Mouse (Mus musculus): Measurements from ENCODE around the gene Smim1. TPM values are rescaled to one million over a fixed set of nuclear protein-coding genes. Genes with fewer than 3 reads are reported as not detected.

Smim1 gene
- polyA plus RNA-seq, 1 experiment from 2014 or later, result 9.6 TPM

GRCm38 (mm10) chr4:153979243-153979642, 46.8 kb downstream of the Smim1 start:
- H3K27ac ChIP-seq (replicated peaks; ENCODE audit: low read depth, low read length), result no peak overlapping the region
- 95% methylated on average over 10 of the region's 10 CpGs for WGBS
- H3K27me3 ChIP-seq (ENCODE audit: control insufficient read depth, insufficient read depth, low read length), result no peaks in the 10 kb centered on the region
- H3K4me1 ChIP-seq (ENCODE audit: control insufficient read depth, insufficient read depth, low read length), result peaks cover 4% of the 10 kb centered on the region; the same call in 1 of the 2 replicates
- ATAC-seq (ENCODE audit: insufficient number of reproducible peaks, low FRiP score, low TSS enrichment, low read depth) (no peak), DNase-seq (ENCODE audit: low spot score) (no peak)
- peaks cover 5% of the 10 kb centered on the region; the same call in 1 of the 2 replicates for H3K36me3 ChIP-seq (ENCODE audit: control insufficient read depth, insufficient read depth, low read length)
- H3K9me3 ChIP-seq (ENCODE audit: control insufficient read depth, low read length), result no peaks in the 10 kb centered on the region
- no peak overlapping the region for H3K9ac ChIP-seq (ENCODE audit: low read length)
- no peak overlapping the region for H3K4me3 ChIP-seq (ENCODE audit: low read depth, low read length)
- no peak overlapping the region for H3K4me2 ChIP-seq (ENCODE audit: low read depth, severe bottlenecking)

- H3K27ac ChIP-seq (replicated peaks; ENCODE audit: low read depth, low read length), result no peak overlapping the region
- H3K4me1 ChIP-seq (ENCODE audit: control insufficient read depth, insufficient read depth, low read length), result peaks cover 4% of the 10 kb centered on the region; the same call in 1 of the 2 replicates
- H3K36me3 ChIP-seq (ENCODE audit: control insufficient read depth, insufficient read depth, low read length), result peaks cover 3% of the 10 kb centered on the region; the same call in 1 of the 2 replicates
- ATAC-seq (ENCODE audit: insufficient number of reproducible peaks, low FRiP score, low TSS enrichment, low read depth), result no peak
- H3K9me3 ChIP-seq (ENCODE audit: control insufficient read depth, low read length), result no peaks in the 10 kb centered on the region
- H3K4me2 ChIP-seq (ENCODE audit: low read depth, severe bottlenecking), result peak overlapping the region; percentile 92
- no peak for DNase-seq (ENCODE audit: low spot score)
- 51% methylated on average over 6 of the region's 6 CpGs for WGBS
- H3K9ac ChIP-seq (ENCODE audit: low read length), result peak overlapping the region; percentile 44; the same call in 1 of the 2 replicates
- H3K27me3 ChIP-seq (ENCODE audit: control insufficient read depth, insufficient read depth, low read length), result no peaks in the 10 kb centered on the region
- H3K4me3 ChIP-seq (ENCODE audit: low read depth, low read length), result peak overlapping the region; percentile 69
Observed at GRCm38 (mm10) chr4:153975768-153976167, 50.3 kb downstream of the Smim1 start.

GRCm38 (mm10) chr4:153975292-153975662, 50.8 kb downstream of the Smim1 start:
- peak overlapping the region; percentile 92 for H3K4me2 ChIP-seq (ENCODE audit: low read depth, severe bottlenecking)
- ATAC-seq (ENCODE audit: insufficient number of reproducible peaks, low FRiP score, low TSS enrichment, low read depth), result peak; percentile 69
- under 1% methylated on average over 32 of the region's 33 CpGs for WGBS
- H3K9ac ChIP-seq (ENCODE audit: low read length), result peak overlapping the region; percentile 73
- H3K27me3 ChIP-seq (ENCODE audit: control insufficient read depth, insufficient read depth, low read length), result no peaks in the 10 kb centered on the region
- H3K36me3 ChIP-seq (ENCODE audit: control insufficient read depth, insufficient read depth, low read length), result peaks cover 3% of the 10 kb centered on the region; the same call in 1 of the 2 replicates
- peaks cover 4% of the 10 kb centered on the region; the same call in 1 of the 2 replicates for H3K4me1 ChIP-seq (ENCODE audit: control insufficient read depth, insufficient read depth, low read length)
- H3K27ac ChIP-seq (replicated peaks; ENCODE audit: low read depth, low read length), result no peak overlapping the region
- H3K9me3 ChIP-seq (ENCODE audit: control insufficient read depth, low read length), result no peaks in the 10 kb centered on the region
- peak overlapping the region; percentile 69 for H3K4me3 ChIP-seq (ENCODE audit: low read depth, low read length)
- DNase-seq (ENCODE audit: low spot score), result no peak

GRCm38 (mm10) chr4:153974431-153975291, 51.4 kb downstream of the Smim1 start, which contains the start of the genes Dffb and Cep104:
Gene Dffb, minus strand, starts transcription at chr4:153975126.
Gene Cep104, plus strand, starts transcription at chr4:153975194.
- Histone ChIP-seq H3K9me3 (ENCODE audit: control insufficient read depth, low read length) (no peaks in the 10 kb centered on the region), H3K27me3 (ENCODE audit: control insufficient read depth, insufficient read depth, low read length) (no peaks in the 10 kb centered on the region), H3K4me3 (ENCODE audit: low read depth, low read length) (peak within 1 kb of the TSS; percentile 69), H3K9ac (ENCODE audit: low read length) (peak within 1 kb of the TSS; percentile 73), H3K36me3 (ENCODE audit: control insufficient read depth, insufficient read depth, low read length) (peaks cover under 1% of the 10 kb centered on the region; the same call in 1 of the 2 replicates), H3K4me2 (ENCODE audit: low read depth, severe bottlenecking) (peak within 1 kb of the TSS; percentile 92), H3K4me1 (ENCODE audit: control insufficient read depth, insufficient read depth, low read length) (peaks cover 4% of the 10 kb centered on the region; the same call in 1 of the 2 replicates), H3K27ac (replicated peaks; ENCODE audit: low read depth, low read length) (no peak within 1 kb of the TSS)
- ATAC-seq (ENCODE audit: insufficient number of reproducible peaks, low FRiP score, low TSS enrichment, low read depth), result peak; percentile 96
- 1% methylated on average over 68 of the region's 68 CpGs for WGBS
- DNase-seq (ENCODE audit: low spot score), result peak; percentile 93

Other genes with a start within 250 kb of the Smim1 start
- gene A430005L14Rik, start 69.0 kb downstream of the Smim1 start, polyA plus RNA-seq (2014; fragmentation: Nextera tagmentation; extraction: Ambion mirVana), result 122 and 124 TPM in 2 replicates
- 12.8 and 14.1 TPM in 2 replicates for gene Dffb, start 51.1 kb downstream of the Smim1 start, polyA plus RNA-seq (2014; fragmentation: Nextera tagmentation; extraction: Ambion mirVana)
- gene Cep104, start 51.0 kb downstream of the Smim1 start, polyA plus RNA-seq (2014; fragmentation: Nextera tagmentation; extraction: Ambion mirVana), result 19.3 and 19.7 TPM in 2 replicates
- 14.9 and 16.0 TPM in 2 replicates for gene Lrrc47, start 14.5 kb downstream of the Smim1 start, polyA plus RNA-seq (2014; fragmentation: Nextera tagmentation; extraction: Ambion mirVana)
- not detected in 2 replicates for gene Ccdc27, start 16.4 kb upstream of the Smim1 start, polyA plus RNA-seq (2014; fragmentation: Nextera tagmentation; extraction: Ambion mirVana)
- gene Trp73, start 114.0 kb upstream of the Smim1 start, polyA plus RNA-seq (2014; fragmentation: Nextera tagmentation; extraction: Ambion mirVana), result 0.71 and 0.75 TPM in 2 replicates
- 47.3 and 48.0 TPM in 2 replicates for gene Wrap73, start 116.1 kb upstream of the Smim1 start, polyA plus RNA-seq (2014; fragmentation: Nextera tagmentation; extraction: Ambion mirVana)
- gene Tprgl, start 134.4 kb upstream of the Smim1 start, polyA plus RNA-seq (2014; fragmentation: Nextera tagmentation; extraction: Ambion mirVana), result 107 and 109 TPM in 2 replicates
- 30.3 and 37.3 TPM in 2 replicates for gene Megf6, start 144.5 kb upstream of the Smim1 start, polyA plus RNA-seq (2014; fragmentation: Nextera tagmentation; extraction: Ambion mirVana)